Mouse (Mus musculus): ENCODE measurements at regions not wholly inside any gene's neighbourhood (a gene's known extent, or its start where the extent isn't known, plus 50 kb on each side); places are given as distances from the start of the nearest gene placed in this dataset.
A peak's percentile ranks its signal among the peaks of the same experiment; 100 is the strongest.

- Histone ChIP-seq H3K36me3 (replicated peaks; ENCODE audit: low read length) (no peaks in the 10 kb centered on the region), H3K4me3 (replicated peaks) (peak overlapping the region; percentile 62), H3K27me3 (replicated peaks) (no peaks in the 10 kb centered on the region), H3K9me3 (no peaks in the 10 kb centered on the region), H3K4me1 (peaks cover 83% of the 10 kb centered on the region)
- TF ChIP-seq GATA1 (IDR thresholded peaks at IDR 0.05; ENCODE audit: borderline replicate concordance, low read length) (no peak), FLI1 (IDR thresholded peaks at IDR 0.05; ENCODE audit: low read length) (no peak)
Observed at GRCm38 (mm10) chr10:19122221-19122620, 106.8 kb upstream of the Tnfaip3 start.

- no peak overlapping the region for H3K4me3 ChIP-seq (replicated peaks)
- no peaks in the 10 kb centered on the region for H3K9me3 ChIP-seq
- no peaks in the 10 kb centered on the region for H3K27me3 ChIP-seq (replicated peaks)
- TF ChIP-seq FLI1 (IDR thresholded peaks at IDR 0.05; ENCODE audit: low read length) (no peak), GATA1 (IDR thresholded peaks at IDR 0.05; ENCODE audit: borderline replicate concordance, low read length) (no peak)
- no peaks in the 10 kb centered on the region for H3K36me3 ChIP-seq (replicated peaks; ENCODE audit: low read length)
- H3K4me1 ChIP-seq: peaks cover 90% of the 10 kb centered on the region
Observed at GRCm38 (mm10) chr10:19119281-19120049, 104.0 kb upstream of the Tnfaip3 start.

GRCm38 (mm10) chr10:19118569-19119280, 103.3 kb upstream of the Tnfaip3 start:
- Histone ChIP-seq H3K27me3 (replicated peaks) (no peaks in the 10 kb centered on the region), H3K4me1 (peaks cover 87% of the 10 kb centered on the region), H3K4me3 (replicated peaks) (no peak overlapping the region), H3K36me3 (replicated peaks; ENCODE audit: low read length) (no peaks in the 10 kb centered on the region), H3K9me3 (no peaks in the 10 kb centered on the region)
- TF ChIP-seq GATA1 (IDR thresholded peaks at IDR 0.05; ENCODE audit: borderline replicate concordance, low read length) (no peak), FLI1 (IDR thresholded peaks at IDR 0.05; ENCODE audit: low read length) (no peak)

- Histone ChIP-seq H3K36me3 (replicated peaks; ENCODE audit: low read length) (no peaks in the 10 kb centered on the region), H3K27me3 (replicated peaks) (no peaks in the 10 kb centered on the region), H3K9me3 (no peaks in the 10 kb centered on the region), H3K4me1 (peaks cover 90% of the 10 kb centered on the region), H3K4me3 (replicated peaks) (no peak overlapping the region)
- TF ChIP-seq GATA1 (IDR thresholded peaks at IDR 0.05; ENCODE audit: borderline replicate concordance, low read length) (no peak), FLI1 (IDR thresholded peaks at IDR 0.05; ENCODE audit: low read length) (no peak)
Observed at GRCm38 (mm10) chr10:19117071-19117605, 101.7 kb upstream of the Tnfaip3 start.

GRCm38 (mm10) chr10:19112459-19112858, 97.0 kb upstream of the Tnfaip3 start:
- Histone ChIP-seq H3K27me3 (replicated peaks) (no peaks in the 10 kb centered on the region), H3K4me1 (peaks cover 68% of the 10 kb centered on the region), H3K4me3 (replicated peaks) (no peak overlapping the region), H3K36me3 (replicated peaks; ENCODE audit: low read length) (peaks cover 4% of the 10 kb centered on the region), H3K9me3 (peaks cover 4% of the 10 kb centered on the region; the same call in 1 of the 2 replicates)
- no peak for TF ChIP-seq FLI1 (IDR thresholded peaks at IDR 0.05; ENCODE audit: low read length)
- no peak for TF ChIP-seq GATA1 (IDR thresholded peaks at IDR 0.05; ENCODE audit: borderline replicate concordance, low read length)

- Histone ChIP-seq H3K4me1 (peaks cover 47% of the 10 kb centered on the region), H3K27me3 (replicated peaks) (no peaks in the 10 kb centered on the region), H3K36me3 (replicated peaks; ENCODE audit: low read length) (peaks cover 4% of the 10 kb centered on the region), H3K9me3 (peaks cover 4% of the 10 kb centered on the region; the same call in 1 of the 2 replicates), H3K4me3 (replicated peaks) (peak overlapping the region; percentile 50)
- TF ChIP-seq FLI1 (IDR thresholded peaks at IDR 0.05; ENCODE audit: low read length) (no peak), GATA1 (IDR thresholded peaks at IDR 0.05; ENCODE audit: borderline replicate concordance, low read length) (no peak)
Observed at GRCm38 (mm10) chr10:19105231-19105681, 89.8 kb upstream of the Tnfaip3 start.

DNA sequence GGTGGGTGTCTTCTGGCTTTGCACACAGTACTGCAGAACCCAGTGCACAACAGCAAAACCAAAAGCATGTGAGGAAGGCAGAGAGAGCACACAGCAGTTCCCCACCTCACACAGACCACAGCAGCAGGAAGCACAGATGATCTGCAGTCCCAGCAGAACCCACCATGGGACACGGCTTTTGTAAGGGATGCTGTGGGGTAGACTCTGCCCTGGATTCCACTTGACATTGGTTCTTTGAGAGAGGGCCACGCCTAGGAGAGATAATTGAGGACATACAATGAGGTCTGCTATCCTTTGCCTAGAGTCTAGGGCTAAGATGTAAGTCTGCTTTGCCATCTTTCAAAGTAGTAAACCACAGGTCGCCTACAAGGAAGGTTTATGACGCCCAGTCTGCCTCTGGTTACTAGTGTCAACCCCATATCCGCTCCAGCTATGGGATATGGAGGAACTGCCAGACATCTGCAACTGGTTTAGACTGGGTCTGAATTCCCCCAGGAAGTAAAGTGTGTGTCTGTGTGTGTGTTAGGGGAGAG, 89.3 kb upstream of the Tnfaip3 start:
- no peaks in the 10 kb centered on the region for H3K27me3 ChIP-seq (replicated peaks)
- H3K9me3 ChIP-seq: peaks cover 4% of the 10 kb centered on the region; the same call in 1 of the 2 replicates
- peaks cover 4% of the 10 kb centered on the region for H3K36me3 ChIP-seq (replicated peaks; ENCODE audit: low read length)
- H3K4me3 ChIP-seq (replicated peaks): peak overlapping the region; percentile 20
- TF ChIP-seq GATA1 (IDR thresholded peaks at IDR 0.05; ENCODE audit: borderline replicate concordance, low read length): no peak
- TF ChIP-seq FLI1 (IDR thresholded peaks at IDR 0.05; ENCODE audit: low read length): no peak
- H3K4me1 ChIP-seq: peaks cover 47% of the 10 kb centered on the region

DNA sequence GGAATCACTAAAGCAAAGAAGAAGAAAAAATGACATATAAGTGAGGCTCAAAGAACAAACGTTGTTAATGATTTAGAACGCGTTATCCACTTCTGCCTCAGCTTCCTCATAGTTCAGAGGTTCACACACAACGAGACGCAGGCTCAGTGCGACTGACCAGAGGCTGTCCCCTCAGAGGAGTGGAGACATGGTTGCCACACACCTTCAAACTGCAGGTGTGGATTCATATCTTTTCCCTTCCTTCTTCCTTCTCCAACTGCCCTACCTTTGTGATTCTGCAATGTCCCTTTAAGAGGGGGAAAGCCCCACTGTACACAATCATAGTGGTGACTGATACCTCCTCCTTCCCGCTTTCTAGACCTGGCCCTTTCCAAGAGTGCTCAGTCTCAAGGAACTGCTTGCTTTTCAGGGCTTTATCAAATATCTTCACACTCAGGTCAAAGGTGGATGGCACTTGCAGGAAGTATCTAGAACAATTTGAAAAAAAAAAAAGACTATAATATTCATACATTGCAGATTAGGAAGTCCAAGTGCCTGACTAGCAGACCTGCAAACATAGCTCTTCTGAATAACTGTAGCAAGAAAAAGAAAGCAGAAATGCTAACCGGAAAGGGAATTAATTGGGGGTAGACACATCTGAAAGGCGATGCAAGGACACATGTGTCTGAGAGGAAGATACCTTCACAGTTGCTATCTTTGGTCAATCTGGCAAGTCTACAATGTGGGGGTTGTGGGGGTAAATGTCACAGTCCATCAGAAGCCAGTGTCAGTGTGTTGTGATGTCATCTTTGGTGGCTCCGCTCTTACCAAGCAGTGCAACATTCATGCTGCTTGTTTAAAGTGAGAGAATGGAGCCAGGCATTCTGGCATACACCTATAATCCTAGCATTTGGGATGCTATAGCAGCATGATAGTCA, 84.2 kb upstream of the Tnfaip3 start:
- peaks cover 44% of the 10 kb centered on the region for H3K4me1 ChIP-seq
- no peaks in the 10 kb centered on the region for H3K9me3 ChIP-seq
- TF ChIP-seq FLI1 (IDR thresholded peaks at IDR 0.05; ENCODE audit: low read length): no peak
- no peak for TF ChIP-seq GATA1 (IDR thresholded peaks at IDR 0.05; ENCODE audit: borderline replicate concordance, low read length)
- H3K27me3 ChIP-seq (replicated peaks): no peaks in the 10 kb centered on the region
- H3K4me3 ChIP-seq (replicated peaks): no peak overlapping the region
- H3K36me3 ChIP-seq (replicated peaks; ENCODE audit: low read length): no peaks in the 10 kb centered on the region

GRCm38 (mm10) chr10:19094297-19094696, 78.8 kb upstream of the Tnfaip3 start:
- no peak for TF ChIP-seq FLI1 (IDR thresholded peaks at IDR 0.05; ENCODE audit: low read length)
- TF ChIP-seq GATA1 (IDR thresholded peaks at IDR 0.05; ENCODE audit: borderline replicate concordance, low read length): no peak
- H3K4me3 ChIP-seq (replicated peaks): peak overlapping the region; percentile 80
- no peaks in the 10 kb centered on the region for H3K27me3 ChIP-seq (replicated peaks)
- no peaks in the 10 kb centered on the region for H3K36me3 ChIP-seq (replicated peaks; ENCODE audit: low read length)
- peaks cover 42% of the 10 kb centered on the region for H3K4me1 ChIP-seq
- no peaks in the 10 kb centered on the region for H3K9me3 ChIP-seq
